Mouse (Mus musculus): ENCODE results near the gene Ubxn11. TPM values are rescaled to one million over a fixed set of nuclear protein-coding genes. Genes with fewer than 3 reads are reported as not detected.
"Not testable (repeated sequence)": the region's sequence is repeated elsewhere in the genome, so short reads cannot be mapped to it uniquely, and the experiment has no call there.

Gene Ubxn11
- polyA plus RNA-seq, 1 experiment from 2014 or later = 11.4 TPM

DNA sequence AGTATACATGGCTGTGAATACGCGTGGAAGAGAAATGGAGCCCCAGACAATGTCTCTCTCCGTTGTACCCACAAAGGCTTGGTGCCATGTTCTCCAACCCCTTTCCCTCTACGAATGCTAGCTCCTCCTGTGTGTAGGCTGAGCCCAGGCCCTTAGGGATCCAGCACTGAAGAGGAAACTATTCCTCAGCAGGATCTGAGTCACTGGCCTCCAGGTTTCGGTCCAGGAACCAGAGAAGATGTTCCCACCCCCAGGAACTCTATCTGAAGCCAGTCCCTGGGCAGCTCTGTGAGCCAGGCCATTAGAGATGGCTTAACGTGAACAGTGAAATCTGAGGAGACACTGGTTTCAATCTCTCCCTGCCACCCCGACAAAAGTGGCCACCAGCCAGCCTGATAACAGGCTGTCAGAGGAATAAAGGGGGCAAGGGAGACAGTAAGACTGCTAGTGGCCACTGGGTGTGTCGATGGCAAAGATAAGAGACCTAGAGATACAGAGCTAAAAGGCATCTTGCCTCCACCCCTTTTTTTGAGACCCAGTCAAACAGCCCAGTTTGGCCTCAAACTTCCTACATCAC, 30.2 kb downstream of the Ubxn11 start:
- peaks cover 26% of the 10 kb centered on the region for H3K36me3 ChIP-seq
- H3K4me2 ChIP-seq (replicated peaks) = no peak overlapping the region
- ATAC-seq = no peak
- WGBS = 90% methylated on average over 8 of the region's 8 CpGs
- H3K9ac ChIP-seq (replicated peaks) = no peak overlapping the region
- H3K27ac ChIP-seq = no peak overlapping the region
- no peak overlapping the region for H3K4me3 ChIP-seq (replicated peaks)
- H3K4me1 ChIP-seq (replicated peaks) = peaks cover 14% of the 10 kb centered on the region
- H3K9me3 ChIP-seq = no peaks in the 10 kb centered on the region
- no peaks in the 10 kb centered on the region for H3K27me3 ChIP-seq

DNA sequence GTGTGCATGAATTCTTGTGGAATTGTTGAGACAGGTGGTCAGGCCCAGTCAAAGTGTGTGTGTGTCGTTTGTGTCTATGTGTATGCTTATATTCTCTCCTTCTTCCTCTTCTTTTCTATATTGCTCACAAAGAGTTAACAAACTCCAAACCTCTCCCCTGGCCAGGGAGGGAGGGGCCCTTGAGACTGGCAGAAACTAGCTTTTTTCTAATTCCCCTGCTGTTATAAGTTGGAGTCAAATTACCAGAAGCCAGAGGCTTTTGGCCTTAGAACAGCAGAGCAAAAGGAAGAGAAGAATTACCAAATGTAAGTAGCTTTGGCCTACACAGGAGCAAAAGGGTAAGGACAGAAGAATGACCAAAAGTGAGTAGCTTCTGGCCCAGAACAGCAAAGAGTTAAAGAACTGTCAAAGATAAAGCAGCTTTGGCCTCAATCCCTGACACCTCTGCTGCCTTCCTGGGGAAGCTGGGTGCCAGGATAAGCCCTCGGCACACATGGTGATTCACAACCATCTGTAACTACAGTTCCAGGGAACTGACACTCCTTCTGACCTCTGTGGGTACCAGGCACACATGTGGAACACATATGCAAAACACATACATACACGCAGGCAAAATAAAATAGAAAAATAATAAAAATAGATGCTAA, 34.0 kb downstream of the Ubxn11 start:
- Histone ChIP-seq H3K9ac (replicated peaks) (no peak overlapping the region), H3K4me2 (replicated peaks) (no peak overlapping the region), H3K36me3 (peaks cover 27% of the 10 kb centered on the region), H3K9me3 (no peaks in the 10 kb centered on the region), H3K27ac (no peak overlapping the region), H3K27me3 (no peaks in the 10 kb centered on the region), H3K4me1 (replicated peaks) (no peaks in the 10 kb centered on the region), H3K4me3 (replicated peaks) (no peak overlapping the region)
- ATAC-seq = no peak
- WGBS = 84% methylated on average over 3 of the region's 3 CpGs

- H3K9ac ChIP-seq (replicated peaks) = no peak overlapping the region
- H3K4me1 ChIP-seq (replicated peaks) = no peaks in the 10 kb centered on the region
- no peaks in the 10 kb centered on the region for H3K27me3 ChIP-seq
- 74% methylated on average over 2 of the region's 2 CpGs for WGBS
- H3K36me3 ChIP-seq = peaks cover 22% of the 10 kb centered on the region
- ATAC-seq = no peak
- no peak overlapping the region for H3K4me2 ChIP-seq (replicated peaks)
- H3K27ac ChIP-seq = no peak overlapping the region
- no peak overlapping the region for H3K4me3 ChIP-seq (replicated peaks)
- no peaks in the 10 kb centered on the region for H3K9me3 ChIP-seq
Measured at GRCm38 (mm10) chr4:134138857-134139256, 36.5 kb downstream of the Ubxn11 start.

- 95% methylated on average over 5 of the region's 5 CpGs for WGBS
- not testable (repeated sequence) for H3K4me2 ChIP-seq (replicated peaks); H3K4me3 ChIP-seq (replicated peaks); H3K27ac ChIP-seq; H3K9ac ChIP-seq (replicated peaks); H3K4me1 ChIP-seq (replicated peaks); H3K9me3 ChIP-seq; H3K27me3 ChIP-seq; ATAC-seq
- H3K36me3 ChIP-seq = peaks cover 42% of the 10 kb centered on the region
Measured at GRCm38 (mm10) chr4:134144297-134144696, 41.9 kb downstream of the Ubxn11 start.

- ATAC-seq = no peak
- WGBS = 96% methylated on average over 4 of the region's 4 CpGs
- Histone ChIP-seq H3K27me3 (no peaks in the 10 kb centered on the region), H3K27ac (no peak overlapping the region), H3K4me2 (replicated peaks) (no peak overlapping the region), H3K36me3 (peaks cover 71% of the 10 kb centered on the region), H3K4me1 (replicated peaks) (no peaks in the 10 kb centered on the region), H3K9ac (replicated peaks) (no peak overlapping the region), H3K9me3 (no peaks in the 10 kb centered on the region), H3K4me3 (replicated peaks) (no peak overlapping the region)
Measured at GRCm38 (mm10) chr4:134149389-134149788, 47.0 kb downstream of the Ubxn11 start.

DNA sequence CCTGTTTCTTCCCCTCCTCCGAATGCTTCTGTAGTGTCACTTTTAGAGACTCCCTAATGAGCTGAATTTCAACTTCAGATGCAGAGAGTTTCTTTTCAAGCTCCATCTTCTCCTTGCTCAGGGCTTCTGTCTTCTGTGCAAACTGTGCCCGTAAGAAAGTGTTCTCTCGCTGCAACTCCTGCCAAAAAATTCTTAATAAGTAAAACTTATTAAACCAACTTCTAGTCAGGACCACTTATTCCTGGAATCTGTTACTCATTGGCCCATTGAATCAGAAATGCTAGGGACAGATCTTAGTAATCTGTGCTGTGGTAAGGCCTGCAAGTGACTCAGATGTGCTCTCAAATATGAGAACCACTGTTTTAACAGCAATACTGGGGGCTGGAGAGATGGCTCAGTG, 49.7 kb downstream of the Ubxn11 start:
- Histone ChIP-seq H3K36me3 (peaks cover 70% of the 10 kb centered on the region), H3K4me2 (replicated peaks) (no peak overlapping the region), H3K4me3 (replicated peaks) (no peak overlapping the region), H3K27ac (no peak overlapping the region), H3K4me1 (replicated peaks) (no peaks in the 10 kb centered on the region), H3K27me3 (no peaks in the 10 kb centered on the region), H3K9me3 (no peaks in the 10 kb centered on the region), H3K9ac (replicated peaks) (no peak overlapping the region)
- 89% methylated on average over 3 of the region's 3 CpGs for whole genome bisulfite sequencing
- no peak for ATAC-seq

DNA sequence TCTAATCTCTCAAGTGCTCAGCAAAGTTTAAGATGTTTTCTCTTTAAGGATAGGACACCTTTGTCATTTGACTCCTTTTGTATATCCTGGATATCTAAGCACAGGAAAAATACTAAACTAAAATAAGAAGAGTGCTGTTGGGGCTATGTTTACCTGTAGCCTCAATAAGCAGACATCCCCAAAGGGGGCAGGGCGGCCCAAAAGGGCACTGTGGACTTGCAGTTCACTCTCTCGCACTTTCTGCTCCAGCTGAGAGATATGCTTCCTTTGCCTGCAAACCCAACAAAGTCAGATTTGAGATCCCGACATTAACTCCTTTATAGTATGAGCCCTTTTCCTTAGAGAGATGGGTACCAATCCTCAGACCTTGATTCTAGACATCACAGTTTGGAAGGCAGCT, 51.3 kb downstream of the Ubxn11 start:
- 96% methylated on average over 3 of the region's 3 CpGs for WGBS
- Histone ChIP-seq H3K27ac (no peak overlapping the region), H3K4me3 (replicated peaks) (no peak overlapping the region), H3K4me2 (replicated peaks) (no peak overlapping the region), H3K9me3 (no peaks in the 10 kb centered on the region), H3K4me1 (replicated peaks) (no peaks in the 10 kb centered on the region), H3K9ac (replicated peaks) (no peak overlapping the region), H3K27me3 (peaks cover 2% of the 10 kb centered on the region; the same call in 1 of the 2 replicates), H3K36me3 (peaks cover 56% of the 10 kb centered on the region)
- no peak for ATAC-seq

- ATAC-seq = no peak
- peaks cover 49% of the 10 kb centered on the region for H3K36me3 ChIP-seq
- 94% methylated on average over 3 of the region's 3 CpGs for WGBS
Measured at GRCm38 (mm10) chr4:134154354-134154753, 52.0 kb downstream of the Ubxn11 start.

DNA sequence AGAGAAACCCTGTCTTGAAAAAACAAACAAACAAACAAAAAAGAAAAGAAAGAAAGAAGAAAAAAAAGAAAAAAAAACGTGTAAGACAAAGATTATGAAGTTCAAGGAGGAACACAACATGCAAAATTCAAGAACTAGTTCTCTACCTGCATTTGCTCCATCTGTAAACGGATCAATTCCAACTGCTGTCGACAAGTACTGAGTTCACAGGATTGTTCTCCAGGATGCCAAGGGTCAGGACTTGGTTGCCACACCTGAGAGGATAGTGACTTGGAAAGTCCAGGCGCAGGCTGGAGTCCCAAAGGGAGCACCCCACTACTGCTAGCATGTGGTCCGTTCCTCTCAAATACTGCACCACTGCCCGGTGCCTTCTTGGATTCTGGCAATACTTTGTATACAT, 53.2 kb downstream of the Ubxn11 start:
- Histone ChIP-seq H3K4me3 (replicated peaks) (no peak overlapping the region), H3K9ac (replicated peaks) (no peak overlapping the region), H3K36me3 (peaks cover 45% of the 10 kb centered on the region), H3K27ac (no peak overlapping the region), H3K4me2 (replicated peaks) (no peak overlapping the region), H3K27me3 (peaks cover 7% of the 10 kb centered on the region), H3K4me1 (replicated peaks) (no peaks in the 10 kb centered on the region), H3K9me3 (no peaks in the 10 kb centered on the region)
- ATAC-seq = no peak
- WGBS = 92% methylated on average over 6 of the region's 6 CpGs

More at GRCm38 (mm10) chr4:134154354-134154753, 52.0 kb downstream of the Ubxn11 start:
- Histone ChIP-seq H3K27me3 (peaks cover 7% of the 10 kb centered on the region), H3K9ac (replicated peaks) (no peak overlapping the region), H3K4me3 (replicated peaks) (no peak overlapping the region), H3K4me2 (replicated peaks) (no peak overlapping the region), H3K9me3 (no peaks in the 10 kb centered on the region), H3K27ac (no peak overlapping the region), H3K4me1 (replicated peaks) (no peaks in the 10 kb centered on the region)

DNA sequence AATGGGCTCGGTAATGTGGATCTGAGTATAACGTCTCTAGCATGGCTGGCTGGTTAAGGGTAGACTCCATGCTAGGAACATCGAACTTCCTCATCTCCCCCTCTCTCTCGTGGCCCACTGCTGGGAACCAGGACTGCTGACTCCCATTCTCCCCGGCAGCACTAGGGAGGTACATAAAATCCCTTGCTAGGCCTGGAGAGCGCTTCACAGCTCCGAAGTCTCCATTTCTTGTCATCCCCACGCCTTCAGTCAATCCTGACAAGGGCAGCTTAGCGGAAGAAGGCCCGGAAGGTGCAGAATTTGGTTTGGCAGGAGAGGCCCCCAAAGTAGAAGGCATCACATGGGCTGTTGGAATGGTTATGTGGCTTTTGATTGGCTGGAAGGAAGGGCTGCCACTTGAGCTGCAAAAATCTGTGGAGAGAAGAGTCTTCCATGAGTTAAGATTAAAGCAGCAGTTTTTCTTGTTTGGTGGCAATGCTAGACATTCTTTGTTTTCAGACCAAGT, 53.6 kb downstream of the Ubxn11 start:
- Histone ChIP-seq H3K36me3 (peaks cover 42% of the 10 kb centered on the region), H3K27ac (no peak overlapping the region), H3K27me3 (peaks cover 7% of the 10 kb centered on the region), H3K9ac (replicated peaks) (no peak overlapping the region), H3K4me1 (replicated peaks) (no peaks in the 10 kb centered on the region), H3K9me3 (no peaks in the 10 kb centered on the region), H3K4me3 (replicated peaks) (no peak overlapping the region), H3K4me2 (replicated peaks) (no peak overlapping the region)
- no peak for ATAC-seq
- 95% methylated on average over 10 of the region's 10 CpGs for WGBS

DNA sequence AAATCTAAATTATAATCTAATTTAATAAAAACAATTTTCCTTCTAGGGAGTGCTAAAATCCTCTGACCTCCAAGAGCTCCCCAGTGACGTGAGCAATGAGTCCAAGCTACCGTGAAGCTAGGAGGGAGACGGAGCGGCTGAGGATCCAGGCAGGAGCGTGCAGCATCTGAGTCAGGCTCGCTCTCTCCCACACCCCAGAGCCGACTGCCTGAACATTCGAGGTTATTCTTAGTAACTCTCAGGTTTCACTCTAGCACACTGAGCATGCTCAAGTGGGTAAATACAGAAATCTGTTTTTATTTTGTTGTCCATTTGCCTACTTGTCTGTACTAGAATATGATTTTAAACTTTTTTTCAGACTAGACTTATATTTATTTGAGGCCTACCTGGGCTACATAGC, 54.4 kb downstream of the Ubxn11 start:
- H3K27ac ChIP-seq = no peak overlapping the region
- WGBS = 76% methylated on average over 8 of the region's 8 CpGs
- H3K4me1 ChIP-seq (replicated peaks) = no peaks in the 10 kb centered on the region
- no peaks in the 10 kb centered on the region for H3K9me3 ChIP-seq
- ATAC-seq = no peak
- peaks cover 7% of the 10 kb centered on the region for H3K27me3 ChIP-seq
- H3K36me3 ChIP-seq = peaks cover 35% of the 10 kb centered on the region
- no peak overlapping the region for H3K9ac ChIP-seq (replicated peaks)
- H3K4me3 ChIP-seq (replicated peaks) = no peak overlapping the region
- H3K4me2 ChIP-seq (replicated peaks) = no peak overlapping the region

DNA sequence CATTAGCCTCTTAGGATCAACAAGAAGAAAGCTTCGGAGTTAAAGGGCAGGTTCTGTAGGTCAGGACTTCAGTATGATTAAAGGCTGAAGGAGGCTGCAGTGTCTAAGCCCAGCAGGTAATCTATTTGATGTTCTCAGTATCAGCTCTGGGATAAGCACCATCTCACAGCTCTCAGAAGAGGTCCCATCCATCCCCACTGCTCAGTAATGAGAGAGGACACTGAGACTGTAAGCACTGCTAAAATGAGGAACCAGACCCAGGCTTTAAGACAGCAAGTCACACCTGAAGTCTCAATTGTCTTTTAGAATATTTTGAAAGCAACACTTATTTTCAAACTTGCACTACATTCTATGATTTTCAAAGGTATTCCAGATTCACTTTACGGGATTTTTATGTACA, 55.2 kb downstream of the Ubxn11 start:
- WGBS = 83% methylated on average over 2 of the region's 2 CpGs
- peaks cover 7% of the 10 kb centered on the region for H3K27me3 ChIP-seq

More for the DNA sequence above, 55.2 kb downstream of the Ubxn11 start:
- no peak overlapping the region for H3K4me2 ChIP-seq (replicated peaks)
- H3K4me1 ChIP-seq (replicated peaks) = no peaks in the 10 kb centered on the region
- H3K36me3 ChIP-seq = peaks cover 28% of the 10 kb centered on the region
- no peak overlapping the region for H3K9ac ChIP-seq (replicated peaks)
- H3K4me3 ChIP-seq (replicated peaks) = no peak overlapping the region
- H3K9me3 ChIP-seq = no peaks in the 10 kb centered on the region
- ATAC-seq = no peak
- no peak overlapping the region for H3K27ac ChIP-seq

Measured in midbrain, embryonic 13.5 days (tissue).